Mouse (Mus musculus) adrenal gland, adult 2 months (tissue): ENCODE measurements around the gene Zfp574. TPM values are rescaled to one million over a fixed set of nuclear protein-coding genes. Genes with fewer than 3 reads are reported as not detected.
"Not testable (repeated sequence)": the region's sequence is repeated elsewhere in the genome, so short reads cannot be mapped to it uniquely, and the experiment has no call there.

Source experiments
- DNase-seq: peaks from one replicate; pipeline ENCODE4 v3.0.0; 2021
- long read RNA-seq: library from polyadenylated mRNA; stranded (forward); transcript quantifications from one replicate; pipeline ENCODE4 v2.0.0, GENCODE M21; 2021
- polyA plus RNA-seq: library from polyadenylated mRNA; depleted of rRNA; stranded (reverse); fragments of >200 nt; gene quantifications from 2 replicates; pipeline ENCODE4 v1.2.3, GENCODE M21; 2012; rRNA removed
- total RNA-seq, 2 experiments: library from RNA; stranded (reverse); gene quantifications; 2 replicates each; pipeline ENCODE4 v1.2.3; 2021

Gene Zfp574
- total RNA-seq (10 to 100 TPM; 21.3 to 21.9 TPM), polyA plus RNA-seq (60.8 and 61.2 TPM in 2 replicates)
- long read RNA-seq, full-length matches to known transcripts: 19 of 27 reads
- long read RNA-seq, partial matches to known transcripts: 0 of 27 reads
- long read RNA-seq, other reads (novel, unspliced or antisense): 8 of 27 reads

DNA sequence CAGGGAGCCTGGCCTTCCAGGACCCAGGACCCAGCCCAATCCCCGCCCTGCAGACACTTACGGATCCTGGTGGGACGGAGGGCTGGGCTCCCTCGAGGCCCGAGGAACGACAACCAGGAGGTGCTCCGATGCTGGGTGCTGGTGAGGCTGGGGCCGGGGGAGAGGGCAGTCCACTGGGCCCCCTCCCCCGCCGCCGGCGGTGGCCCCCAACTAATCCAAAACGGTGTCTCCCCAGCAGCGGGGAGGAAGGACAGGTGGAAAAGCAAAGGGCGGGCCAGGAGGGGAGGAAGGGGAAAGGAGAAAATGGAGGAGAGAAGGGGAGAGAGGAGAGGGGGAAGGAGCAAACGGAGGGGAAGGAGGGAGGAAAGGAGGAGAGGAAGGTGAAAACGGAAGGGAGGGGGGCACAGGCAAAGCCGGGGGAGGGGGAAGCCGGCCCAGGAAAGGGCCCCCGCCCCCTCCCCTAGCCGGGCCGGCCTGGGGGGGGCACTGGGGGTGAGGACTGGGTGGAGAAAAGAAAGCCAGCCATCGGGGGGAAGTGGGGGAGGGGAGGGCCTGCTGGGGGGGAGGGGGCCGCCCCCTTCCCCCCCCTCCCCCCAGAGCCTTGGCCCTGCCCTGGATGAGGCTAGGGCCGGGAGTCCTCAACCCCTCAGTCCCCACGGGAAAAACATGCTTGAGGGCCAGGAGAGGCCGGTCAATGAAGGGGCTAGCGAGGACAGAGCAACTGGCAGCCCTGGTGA lies at the start of gene Zfp574, which contains the start of gene Grik5:
Zfp574 (plus strand) TSS at position 589 of the 737 bp plus-strand sequence.
Grik5 (minus strand) TSS at position 368 of the 737 bp plus-strand sequence.
- DNase-seq: no peak

DNA sequence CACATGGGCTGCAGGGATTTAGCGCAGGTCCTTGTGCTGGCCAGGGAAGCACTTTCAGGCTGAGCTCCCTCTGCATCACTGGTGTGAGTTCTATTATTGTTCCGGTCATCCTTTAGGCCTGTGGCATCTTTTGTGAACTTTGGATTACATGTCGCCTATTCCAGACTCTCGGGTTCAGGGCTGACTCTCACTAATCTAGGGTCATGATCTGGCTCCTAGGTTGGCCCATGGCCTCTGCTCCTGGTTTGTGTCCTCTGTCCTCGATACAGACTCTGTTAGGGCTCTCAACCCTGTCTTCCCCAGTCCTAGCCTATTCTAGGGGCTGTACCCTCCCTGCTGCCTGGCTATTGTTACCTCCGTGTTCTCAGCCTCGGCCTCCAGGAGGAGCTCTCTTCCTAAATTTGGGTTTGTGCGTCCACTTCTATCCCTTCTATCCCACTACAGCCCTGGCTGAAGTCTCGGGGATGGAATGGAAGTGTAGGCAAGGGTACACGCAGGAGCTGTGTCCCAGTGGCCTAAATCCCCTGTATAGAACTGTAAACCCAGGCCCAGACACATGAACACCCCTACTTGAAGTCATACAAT lies 46.4 kb upstream of the Zfp574 start:
- DNase-seq: peak; percentile 56

DNA sequence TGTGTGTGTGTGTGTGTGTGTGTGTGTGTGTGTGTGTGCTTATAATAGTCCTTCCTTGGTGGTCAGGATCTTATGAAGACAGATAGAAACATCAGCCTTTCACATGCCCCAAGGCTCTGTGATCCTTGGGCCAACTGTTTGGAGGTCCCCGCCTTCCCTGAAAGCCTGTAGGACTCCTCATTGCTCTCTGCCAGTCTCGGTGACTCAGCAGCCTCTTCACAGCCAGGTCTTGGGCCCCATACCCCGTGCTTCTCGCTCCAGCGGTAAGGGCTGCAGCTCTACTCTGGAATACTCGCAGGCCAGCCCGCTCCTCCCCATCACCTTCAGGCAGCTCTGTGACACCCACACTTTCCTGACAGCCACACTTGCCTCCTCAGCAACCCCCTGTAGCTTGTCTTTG lies 45.9 kb upstream of the Zfp574 start:
- DNase-seq: peak; percentile 57

DNA sequence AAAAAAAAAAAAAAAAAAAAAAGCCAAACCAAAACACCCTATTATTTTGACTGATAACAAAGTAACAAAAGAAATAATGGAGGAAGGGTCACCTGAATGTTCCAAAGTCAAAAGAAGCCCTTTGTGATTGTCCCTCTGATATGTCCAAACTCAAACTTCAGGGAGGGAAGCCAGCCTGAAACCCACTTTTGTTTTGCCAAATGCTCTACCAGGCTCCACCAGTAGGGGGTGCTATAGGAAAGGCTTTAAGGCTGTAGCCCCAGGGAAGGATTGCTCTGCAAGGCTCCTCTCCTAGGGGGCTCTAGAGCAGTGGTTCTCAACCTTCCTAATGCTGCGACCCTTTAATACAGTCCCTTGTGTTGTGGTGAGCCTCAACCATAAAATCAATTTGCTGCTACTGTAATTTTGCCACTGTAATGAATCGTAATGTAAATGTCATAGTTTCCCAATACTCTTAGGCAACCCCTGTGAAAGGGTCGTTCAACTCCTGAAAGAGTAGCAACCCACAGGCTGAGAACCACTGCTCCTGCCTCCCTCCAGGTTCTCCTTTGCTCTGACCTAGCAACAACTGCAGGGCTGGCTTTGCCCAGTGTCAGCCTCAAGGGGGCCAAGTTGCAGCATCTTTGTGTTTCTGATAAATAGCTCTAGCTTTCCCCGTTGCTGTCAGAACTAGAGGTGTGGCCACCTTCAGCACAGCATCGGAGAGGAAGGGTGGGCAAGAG lies 42.2 kb upstream of the Zfp574 start:
- DNase-seq: peak; percentile 73

DNA sequence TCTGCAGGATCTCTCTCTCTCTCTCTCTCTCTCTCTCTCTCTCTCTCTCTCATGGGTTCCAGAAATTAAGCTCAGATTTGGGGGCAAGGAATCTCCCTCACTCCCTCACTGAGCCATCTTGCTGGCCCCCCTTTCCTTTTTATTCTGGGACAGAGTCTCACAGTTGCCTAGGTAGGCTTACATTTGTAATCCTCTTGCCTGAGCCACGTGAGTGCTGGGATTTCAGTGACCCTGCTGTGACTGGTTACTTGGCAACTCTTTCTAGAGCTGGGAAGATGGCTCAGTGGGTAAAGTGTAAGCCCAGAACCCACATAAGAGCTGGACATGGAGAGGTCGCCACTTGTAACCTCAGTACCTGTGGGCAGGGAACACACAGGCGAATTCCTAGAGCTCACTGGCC lies 40.8 kb upstream of the Zfp574 start:
- DNase-seq: no peak

DNA sequence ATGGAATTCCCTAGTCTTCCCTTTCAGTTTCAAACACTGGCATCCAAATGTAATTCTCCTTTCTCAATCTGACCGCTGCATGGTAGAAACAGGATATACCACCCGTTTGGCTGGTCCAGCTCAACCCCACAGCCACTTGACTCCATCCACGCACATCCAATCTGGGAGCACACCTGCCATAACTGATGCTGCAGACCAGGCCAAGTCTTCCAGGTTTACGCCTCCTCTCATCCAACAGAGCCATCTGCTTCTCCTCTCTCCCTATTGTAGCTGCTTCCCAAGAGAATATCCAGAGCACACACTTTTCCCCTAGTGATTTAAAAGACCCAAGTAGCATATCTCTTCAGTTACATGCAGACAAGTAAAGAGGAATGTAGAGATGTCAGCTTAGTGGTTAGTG lies 37.6 kb upstream of the Zfp574 start:
- DNase-seq: no peak

DNA sequence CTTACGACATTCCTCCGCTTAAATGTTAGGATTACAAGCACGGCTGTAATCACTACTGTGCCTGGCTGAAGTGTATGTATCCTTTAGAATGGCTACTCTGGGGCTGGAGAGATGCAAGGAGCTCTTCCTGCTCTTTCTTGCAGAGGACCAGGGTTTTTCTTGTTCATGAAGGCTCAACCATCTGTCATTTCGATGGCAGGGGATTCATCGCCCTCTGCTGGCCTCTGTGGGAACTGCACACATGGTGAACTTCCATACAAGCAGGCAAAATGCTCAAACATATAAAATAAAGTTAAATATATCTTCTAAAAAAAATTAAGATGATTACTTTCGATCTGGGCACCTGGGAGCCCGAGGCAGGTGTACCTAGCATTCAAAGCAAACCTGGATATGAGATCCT lies 36.5 kb upstream of the Zfp574 start:
- peak; percentile 42 for DNase-seq

DNA sequence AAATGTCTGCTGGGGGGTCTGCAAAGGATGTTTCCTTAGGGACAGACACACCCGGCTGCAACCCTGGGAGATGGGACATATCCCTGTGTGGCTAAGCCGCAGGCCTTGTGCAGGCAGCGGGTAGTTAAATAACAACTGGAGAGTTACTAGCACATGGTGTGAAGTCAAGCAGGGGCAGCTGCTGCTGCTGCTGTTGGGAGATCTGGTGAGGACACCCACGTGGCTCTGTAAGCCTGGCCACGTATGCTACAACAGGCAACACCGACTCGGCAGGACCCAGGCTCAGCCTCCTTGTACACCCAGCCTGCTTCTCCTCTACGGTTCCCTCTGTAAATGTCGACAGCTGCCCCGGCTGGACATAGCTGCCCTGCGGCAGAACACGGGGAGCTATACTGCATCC lies 30.4 kb upstream of the Zfp574 start:
- no peak for DNase-seq

DNA sequence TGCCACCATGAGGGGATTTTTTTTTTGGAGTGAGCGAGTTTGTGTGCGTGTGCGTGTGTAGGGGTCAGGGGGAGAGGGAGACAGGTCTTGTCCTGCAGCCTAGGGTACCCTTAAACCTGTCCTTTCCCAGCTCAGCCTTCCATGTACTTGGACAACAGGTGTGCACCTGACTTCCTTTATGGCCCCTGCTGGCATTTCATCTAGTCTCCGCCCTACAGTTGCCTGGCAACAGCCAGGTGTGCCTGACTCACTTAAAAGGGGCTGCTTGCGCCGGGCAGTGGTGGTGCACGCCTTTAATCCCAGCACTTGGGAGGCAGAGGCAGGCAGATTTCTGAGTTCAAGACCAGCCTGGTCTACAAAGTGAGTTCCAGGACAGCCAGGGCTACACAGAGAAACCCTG lies 27.8 kb upstream of the Zfp574 start:
- DNase-seq: not testable (repeated sequence)

DNA sequence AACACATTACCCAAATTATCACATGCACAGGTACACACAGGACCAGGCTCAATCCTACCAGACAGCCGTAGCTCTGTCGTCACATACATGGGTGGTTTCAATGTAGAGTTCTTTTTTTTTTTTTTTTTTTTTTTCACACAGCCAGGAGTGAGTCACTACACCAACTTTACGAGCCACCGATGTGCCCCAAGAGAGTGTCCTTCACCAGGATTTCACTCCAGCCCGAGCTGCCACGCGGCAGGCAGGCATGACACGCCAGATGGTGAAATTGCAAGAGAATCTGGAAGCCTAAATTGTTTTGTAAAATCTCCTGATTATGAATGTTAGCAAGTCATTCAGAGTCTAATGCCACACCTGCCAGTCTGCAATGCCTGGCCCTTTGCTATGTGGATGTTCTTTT lies 25.0 kb upstream of the Zfp574 start:
- DNase-seq: peak; percentile 80

DNA sequence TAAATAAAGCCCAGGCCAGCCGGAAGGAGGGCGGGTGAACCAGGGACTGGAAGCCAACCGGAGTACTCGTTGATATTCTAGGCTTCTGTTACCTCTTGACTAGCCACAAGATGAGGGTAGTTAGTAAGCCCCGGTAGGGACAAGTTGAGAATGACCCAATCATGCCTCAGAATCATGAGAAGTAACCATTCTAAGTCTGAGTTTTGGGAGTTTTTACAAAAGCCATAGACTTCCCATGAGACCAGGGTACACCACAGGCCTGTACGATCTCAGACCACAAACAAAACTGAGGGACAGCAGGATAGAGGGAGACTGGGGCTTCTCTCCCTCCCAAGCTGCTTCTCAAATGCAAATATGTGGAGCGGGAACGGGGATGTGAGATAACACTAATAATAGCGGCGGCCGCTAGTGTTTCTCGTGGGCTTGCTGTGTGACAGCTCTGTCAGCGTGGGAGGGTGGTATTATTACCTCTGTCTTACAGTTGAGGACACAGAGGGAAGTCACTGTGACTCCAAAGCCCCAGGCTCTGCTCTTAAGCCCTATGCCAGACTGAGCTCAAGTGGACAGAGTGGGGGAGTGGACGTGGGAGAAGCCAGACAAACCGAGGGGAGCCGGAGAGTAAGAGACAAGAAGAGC lies 23.0 kb upstream of the Zfp574 start:
- DNase-seq: no peak

DNA sequence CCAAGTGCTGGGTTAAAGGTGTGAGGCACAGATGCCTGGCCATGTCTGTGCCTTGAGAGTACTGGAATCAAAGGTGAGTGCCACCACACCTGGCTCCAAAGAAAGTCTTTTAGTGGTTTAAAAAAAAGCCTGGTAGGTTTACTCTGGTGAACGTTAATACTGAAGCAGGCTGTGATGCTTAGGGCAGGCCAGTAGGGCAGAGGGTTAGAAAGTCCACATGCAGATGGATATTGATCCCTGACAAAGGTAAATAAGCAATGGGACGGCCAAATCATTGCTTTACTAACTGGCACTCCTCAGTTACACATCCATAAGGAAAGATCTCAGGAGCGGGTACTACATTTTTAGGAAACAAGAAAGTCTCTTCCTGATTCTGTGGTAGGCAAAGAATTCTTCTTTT lies 19.8 kb upstream of the Zfp574 start:
- no peak for DNase-seq

DNA sequence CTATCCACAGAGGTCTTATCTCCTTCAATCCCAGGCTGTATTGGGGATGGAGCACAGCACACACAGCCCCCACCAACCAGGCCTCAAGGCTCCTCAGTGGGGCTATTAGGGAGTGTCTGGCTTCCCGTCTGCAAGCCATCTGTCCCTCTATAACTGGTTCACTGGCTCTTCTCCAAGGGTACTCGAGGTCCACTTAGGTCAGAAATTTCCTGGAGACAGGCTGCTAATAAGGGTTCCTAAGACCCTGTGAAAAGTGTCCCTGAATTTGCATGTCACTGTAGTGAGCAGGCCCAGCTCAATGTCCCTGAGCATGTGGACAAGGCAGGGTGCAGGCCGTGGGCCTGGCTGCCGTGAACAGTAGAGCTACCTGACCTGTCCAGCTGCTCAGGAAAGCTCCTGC lies 15.4 kb upstream of the Zfp574 start:
- no peak for DNase-seq

DNA sequence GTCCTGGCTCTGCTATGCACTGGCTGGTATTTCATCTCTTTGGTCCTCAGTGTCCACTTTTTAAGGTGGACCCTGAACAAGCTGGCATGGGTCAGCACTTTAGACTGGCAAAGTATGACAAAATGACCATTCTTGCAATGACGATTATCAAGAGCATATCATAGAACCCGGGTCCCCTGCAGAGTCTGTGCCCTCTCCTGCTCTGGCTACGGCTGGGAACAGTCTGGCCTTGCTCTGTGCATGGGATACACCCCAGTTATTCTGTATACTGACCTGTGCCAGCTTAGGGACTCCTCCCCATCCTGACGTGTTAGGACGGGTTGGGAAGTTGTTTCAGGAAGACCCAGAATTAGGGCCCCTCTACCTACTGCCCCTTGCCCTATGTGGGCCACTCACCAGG lies 14.5 kb upstream of the Zfp574 start:
- DNase-seq: no peak

DNA sequence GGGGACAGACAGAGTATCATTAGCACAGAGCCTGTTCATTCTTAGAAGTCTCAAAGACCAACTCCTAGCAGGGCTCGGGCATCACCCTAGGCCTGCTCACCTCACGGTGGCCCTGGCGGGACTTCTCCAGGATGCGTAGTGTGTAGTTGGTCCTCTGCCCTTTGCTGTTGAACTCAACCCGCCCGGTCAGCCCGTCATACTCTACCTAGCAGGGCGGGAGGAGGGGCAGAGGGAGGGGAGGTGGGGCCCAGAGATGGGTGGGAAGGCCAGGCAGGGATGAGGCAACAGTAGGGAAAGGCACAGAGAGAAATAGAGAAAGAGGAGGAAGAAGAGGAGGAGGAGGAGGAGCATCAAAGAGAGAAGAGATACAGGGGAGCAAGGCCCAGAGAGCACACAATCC lies 14.0 kb upstream of the Zfp574 start:
- DNase-seq: no peak

DNA sequence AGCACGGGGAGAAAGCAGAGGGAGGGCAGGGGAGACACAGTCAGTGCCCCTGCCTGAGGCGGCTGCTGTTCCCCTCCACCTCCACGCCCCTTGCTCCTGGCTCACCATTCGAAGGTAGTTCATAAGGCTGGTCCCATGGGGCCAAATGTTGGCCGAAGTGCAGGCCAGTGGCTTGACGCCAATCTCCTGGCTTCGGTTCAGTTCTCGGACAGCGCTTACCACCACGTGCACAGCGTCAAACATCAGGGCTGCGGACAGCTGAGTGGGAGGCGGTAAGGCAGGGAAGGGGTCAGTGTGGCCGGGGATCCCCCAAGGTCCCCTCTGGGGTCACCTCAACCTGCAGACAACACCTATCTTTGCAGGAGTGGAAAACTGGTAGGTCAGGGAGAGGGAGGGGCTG lies 13.5 kb upstream of the Zfp574 start:
- DNase-seq: peak; percentile 54

DNA sequence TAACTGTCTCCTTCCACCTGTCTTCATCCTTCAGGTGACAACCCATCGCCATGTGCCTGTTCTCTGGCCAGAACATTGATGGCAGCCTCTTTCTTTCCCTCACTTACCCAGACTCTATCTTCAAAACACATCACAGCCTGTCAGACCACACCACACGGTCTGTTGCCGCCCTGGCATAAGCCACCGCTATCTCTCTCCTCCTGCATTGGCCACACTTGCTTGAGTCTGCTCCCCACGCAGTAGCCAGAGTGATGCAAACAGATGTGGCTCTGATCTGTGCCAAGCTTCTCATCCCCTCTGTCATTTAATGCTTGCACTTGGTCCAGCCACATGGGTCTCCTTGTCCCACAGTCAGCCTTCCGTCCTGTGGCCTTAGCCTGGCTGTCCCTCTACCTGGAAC lies 9.0 kb upstream of the Zfp574 start:
- no peak for DNase-seq

DNA sequence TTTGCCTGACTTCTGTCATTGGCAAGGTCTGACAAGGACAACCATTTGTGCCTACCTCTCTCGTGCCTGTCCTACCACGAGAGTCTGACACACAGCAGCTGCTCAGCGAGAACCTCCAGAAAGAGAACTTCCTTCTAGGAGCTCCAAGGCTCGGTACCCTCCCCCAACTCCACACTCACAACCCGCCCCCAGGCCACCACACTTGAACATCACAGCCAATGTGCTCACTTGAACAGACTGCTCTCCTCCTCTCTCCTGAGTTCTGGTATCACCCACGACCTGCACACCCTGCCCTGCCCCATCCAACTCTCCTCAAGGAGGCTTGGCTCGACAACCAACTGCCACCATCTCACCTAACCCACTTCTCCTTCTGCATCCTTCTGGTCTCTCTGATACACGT lies 8.5 kb upstream of the Zfp574 start:
- no peak for DNase-seq

DNA sequence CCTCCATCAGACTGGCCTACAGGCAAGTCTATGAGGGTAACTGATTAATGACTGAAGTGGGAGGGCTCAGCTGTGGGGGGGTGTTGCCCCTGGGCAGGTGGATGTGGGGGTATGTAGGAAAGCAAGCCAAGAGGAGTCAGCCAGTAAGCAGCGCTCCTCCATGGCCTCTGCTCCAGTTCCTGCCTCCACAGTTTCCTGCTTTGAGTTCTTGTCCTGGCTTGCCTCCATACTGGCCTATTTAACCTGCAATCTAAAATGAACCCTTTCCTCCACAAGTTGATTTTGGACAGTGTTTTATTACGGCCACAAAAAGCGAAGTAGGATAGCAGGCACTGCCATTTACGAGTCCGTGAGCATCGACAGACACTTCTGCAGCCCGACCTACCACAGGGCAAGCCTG lies 5.0 kb upstream of the Zfp574 start:
- no peak for DNase-seq

DNA sequence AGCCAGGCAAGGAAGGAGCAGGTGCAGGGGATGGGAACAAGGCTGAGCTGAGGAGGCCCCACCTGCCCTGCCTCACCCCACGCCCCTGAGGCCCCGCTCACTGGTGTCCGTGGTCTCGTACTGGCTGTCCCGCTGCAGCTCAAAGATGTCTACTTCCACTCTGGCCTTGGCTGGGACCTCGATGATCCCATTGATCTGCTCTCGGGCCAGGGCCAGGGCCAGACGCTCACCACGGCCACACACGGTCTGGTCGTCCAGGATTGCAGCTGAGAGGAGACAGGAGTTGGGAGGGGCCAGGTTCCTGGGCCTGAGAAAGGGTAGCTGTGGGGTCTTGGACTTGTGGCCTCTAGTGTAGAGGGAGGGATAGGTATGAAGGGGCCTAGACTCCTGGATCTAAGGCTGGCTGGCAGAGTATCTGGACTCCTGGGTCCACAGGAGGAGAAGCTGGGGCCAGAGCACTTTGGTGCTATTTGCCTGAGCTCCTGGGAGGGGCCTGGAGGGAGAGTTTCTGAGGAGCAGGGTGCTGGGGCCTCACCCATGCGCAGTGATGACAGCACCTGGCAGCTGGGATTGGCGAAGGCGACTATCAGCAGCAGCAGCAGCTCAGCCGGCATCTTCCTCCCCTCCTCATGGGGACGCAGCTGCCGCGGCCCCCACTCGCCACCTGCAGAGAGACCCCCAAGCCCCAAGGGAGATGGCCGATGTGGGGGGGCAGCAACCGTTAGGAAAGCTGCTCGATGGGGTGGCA lies 4.3 kb upstream of the Zfp574 start:
- peak; percentile 65 for DNase-seq

DNA sequence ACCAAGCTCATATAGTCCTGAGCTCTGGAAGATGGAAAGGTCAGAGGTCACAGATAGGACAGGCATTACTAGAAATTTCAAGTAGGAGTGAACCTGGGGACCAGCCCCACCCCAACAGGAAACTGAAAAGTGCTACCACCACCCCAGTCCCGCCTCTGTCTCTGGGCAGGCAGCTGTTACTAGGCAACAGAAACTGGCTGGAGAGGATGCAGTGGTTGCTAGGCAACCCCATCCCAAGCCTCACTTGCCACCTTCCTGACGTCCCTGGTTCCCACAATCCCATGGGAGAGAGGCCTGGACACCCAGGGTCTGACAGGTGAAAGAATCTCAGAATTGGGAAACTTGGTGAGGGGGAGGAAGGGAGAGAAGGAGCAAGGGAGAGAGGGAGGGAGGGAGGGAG lies 3.6 kb upstream of the Zfp574 start:
- no peak for DNase-seq
